Comparison of ENCODE assay signal across 9 mouse cellular contexts in genomic region chr14:26785695-26786094, GRCm38 (mm10).
A peak's percentile ranks its signal among the peaks of the same experiment; 100 is the strongest.
DNase-seq lines count a peak whose midpoint lies in the region; ATAC-seq and TF ChIP-seq lines count a peak whose summit lies in the region.
"Had no signal": no experiment of that assay in that cellular context is flagged by ENCODE, and none has a peak within 500 bp of the region (broad histone marks: within the 10 kb centered on the region; RNA-seq: fewer than 3 reads in every experiment).

No protein-coding gene starts in this region.

- H3K27ac ChIP-seq in forebrain, embryonic 14.5 days (ENCODE audit: low read depth, low read length): no peak overlapping the region
- H3K27ac ChIP-seq in forebrain, embryonic 13.5 days: no peak overlapping the region
- no peak overlapping the region for H3K27ac ChIP-seq in layer of hippocampus, adult 2 months

- CTCF ChIA-PET in Patski (lab: Charles Lee): no interaction called here

- H3K27me3 ChIP-seq in forebrain, embryonic 14.5 days (replicated peaks; ENCODE audit: control insufficient read depth, insufficient read depth, low read length): no peaks in the 10 kb centered on the region
- H3K27me3 ChIP-seq in forebrain, embryonic 13.5 days: no peaks in the 10 kb centered on the region
- peaks cover 27% of the 10 kb centered on the region for H3K27me3 ChIP-seq in Patski
- H3K27me3 ChIP-seq: megakaryocyte, embryonic 14.5 days had no signal

- H3K4me2 ChIP-seq in forebrain, embryonic 14.5 days (ENCODE audit: low read length): no peak overlapping the region
- H3K4me2 ChIP-seq in forebrain, embryonic 13.5 days: no peak overlapping the region

- WGBS in forebrain, embryonic 14.5 days: 42% methylated on average over 4 of the region's 4 CpGs
- WGBS in forebrain, embryonic 13.5 days: 45% methylated on average over 4 of the region's 4 CpGs

- ATAC-seq in forebrain, embryonic 14.5 days: no peak
- ATAC-seq in forebrain, embryonic 13.5 days: no peak
- ATAC-seq in Patski: no peak

- TF ChIP-seq CTCF in layer of hippocampus, adult 2 months (conservative IDR thresholded peaks at IDR 0.05): peak; percentile 76
- TF ChIP-seq CTCF in Patski (IDR thresholded peaks at IDR 0.05): peak; percentile 72

- H3K9me3 ChIP-seq in forebrain, embryonic 14.5 days (replicated peaks; ENCODE audit: control insufficient read depth, low read length): no peaks in the 10 kb centered on the region
- H3K9me3 ChIP-seq in forebrain, embryonic 13.5 days (replicated peaks): no peaks in the 10 kb centered on the region
- H3K9me3 ChIP-seq: megakaryocyte, embryonic 14.5 days had no signal

- H3K4me1 ChIP-seq in forebrain, embryonic 14.5 days (ENCODE audit: control insufficient read depth, insufficient read depth, low read length): no peaks in the 10 kb centered on the region
- H3K4me1 ChIP-seq in forebrain, embryonic 13.5 days: no peaks in the 10 kb centered on the region

- POLR2A ChIA-PET in Patski (lab: Charles Lee): no interaction called here

- in situ Hi-C loops in Patski (cut with MboI; ENCODE audit: low pct_unique_long_range_greater_than_20kb): no loop called here

- no peak overlapping the region for H3K4me3 ChIP-seq in forebrain, embryonic 14.5 days (ENCODE audit: low read depth, low read length)
- H3K4me3 ChIP-seq in forebrain, embryonic 13.5 days: no peak overlapping the region
- H3K4me3 ChIP-seq in layer of hippocampus, adult 2 months: no peak overlapping the region
- H3K4me3 ChIP-seq: megakaryocyte, embryonic 14.5 days had no signal

- DNase-seq in forebrain, embryonic 14.5 days (ENCODE audit: low spot score): peak; percentile 28
- peak in 1 of 2 experiments; percentile 17 for DNase-seq in layer of hippocampus, adult 2 months (ENCODE audit: low spot score in 2 of 2)
- no peak for DNase-seq in layer of hippocampus, postnatal 36 days
- DNase-seq in Patski (ENCODE audit: low read depth, low spot score): no peak
- peak; percentile 29 to 40 for DNase-seq in kidney, postnatal 4 days
- DNase-seq in frontal cortex, postnatal 25 days (ENCODE audit: low spot score in 2 of 2): no peak
- no peak for DNase-seq in gastrocnemius, postnatal 4 days (ENCODE audit: low spot score in 2 of 2)

- H3K9ac ChIP-seq in forebrain, embryonic 14.5 days (ENCODE audit: low read length): no peak overlapping the region
- H3K9ac ChIP-seq in forebrain, embryonic 13.5 days: no peak overlapping the region

- no peaks in the 10 kb centered on the region for H3K36me3 ChIP-seq in forebrain, embryonic 14.5 days (ENCODE audit: control insufficient read depth, insufficient read depth, low read length)
- no peaks in the 10 kb centered on the region for H3K36me3 ChIP-seq in forebrain, embryonic 13.5 days (ENCODE audit: poor library complexity, severe bottlenecking)

Comparison
In these comparisons a context has a peak if more than half of its experiments do, and no peak if none do; other contexts are left out.
1. DNase-seq: peak in forebrain, embryonic 14.5 days (single experiment) and kidney, postnatal 4 days (2 of 2); none in layer of hippocampus, postnatal 36 days (0 of 2), Patski (single experiment), frontal cortex, postnatal 25 days (0 of 2) and gastrocnemius, postnatal 4 days (0 of 2).